Mouse (Mus musculus) heart, postnatal 0 days (tissue): ENCODE measurements around the gene Slx4ip. TPM values are rescaled to one million over a fixed set of nuclear protein-coding genes. Genes with fewer than 3 reads are reported as not detected.

Source experiments
- ATAC-seq: fragments of 200-750 bp; cut with Nextera tagmentation; 2 replicates; pipeline ENCODE4 v1.8.0; 2017; ENCODE audit warnings: low read depth, moderate number of reproducible peaks, moderate library complexity; ENCODE audit not compliant: insufficient read depth
- DNase-seq: peaks from one replicate; pipeline ENCODE4 v3.0.0-alpha.2; 2016; ENCODE audit warnings: low spot score
- H3K27ac ChIP-seq: fragments of 300-500 bp; sonication (generic); 2 replicates; pipeline ENCODE4 v1.5.1; 2014; ENCODE audit warnings: low read depth, mild to moderate bottlenecking
- H3K27me3 ChIP-seq: fragments of 300-500 bp; sonication (generic); 2 replicates; pipeline ENCODE4 v1.6.1; 2014; ENCODE audit warnings: low read length, mixed read lengths; ENCODE audit not compliant: control insufficient read depth, insufficient read depth
- H3K36me3 ChIP-seq: fragments of 300-500 bp; sonication (generic); replicated peaks from 2 replicates; pipeline ENCODE4 v1.6.1; 2014; ENCODE audit warnings: low read length, mixed read lengths; ENCODE audit not compliant: control insufficient read depth, insufficient read depth
- H3K4me1 ChIP-seq: fragments of 300-500 bp; sonication (generic); 2 replicates; pipeline ENCODE4 v1.6.1; 2014; ENCODE audit warnings: antibody characterized with exemption; ENCODE audit not compliant: control insufficient read depth, insufficient read depth
- H3K4me2 ChIP-seq: fragments of 300-500 bp; sonication (generic); 2 replicates; pipeline ENCODE4 v1.6.1; 2014; ENCODE audit warnings: low read depth, mild to moderate bottlenecking, low read length, moderate library complexity
- H3K4me3 ChIP-seq: fragments of 300-500 bp; sonication (generic); 2 replicates; pipeline ENCODE4 v1.5.1; 2014; ENCODE audit warnings: low read depth, low read length
- H3K9ac ChIP-seq: fragments of 300-500 bp; sonication (generic); replicated peaks from 2 replicates; pipeline ENCODE4 v1.6.1; 2014; ENCODE audit warnings: low read depth, low read length, mixed read lengths
- H3K9me3 ChIP-seq: fragments of 300-500 bp; sonication (generic); replicated peaks from 2 replicates; pipeline ENCODE4 v1.6.1; 2016; ENCODE audit warnings: low read length; ENCODE audit not compliant: control insufficient read depth
- CTCF ChIP-seq: IDR thresholded peaks from 2 replicates; pipeline ENCODE4 v1.5.1; 2016; ENCODE audit warnings: antibody characterized with exemption, control low read depth, low read depth
- EP300 ChIP-seq: IDR thresholded peaks from 2 replicates; pipeline ENCODE4 v1.6.1; 2016; ENCODE audit warnings: antibody characterized with exemption, low read depth
- WGBS: fragments of 180-500 bp; shearing (Covaris S2); extraction: QIAGEN DNeasy Blood & Tissue Kit; methylation state at CpG from one replicate; pipeline ENCODE4 v1.1.7; 2014; 5-methylcytosine and 5-hydroxymethylcytosine counted together
- polyA plus RNA-seq: library from polyadenylated mRNA; unstranded; fragments of >200 nt; fragmentation: Nextera tagmentation; extraction: Ambion mirVana; gene quantifications from 2 replicates; pipeline ENCODE4 v1.2.1, GENCODE M21; 2015
- total RNA-seq: library from RNA; depleted of rRNA; stranded (reverse); fragments of >200 nt; gene quantifications from 2 replicates; pipeline ENCODE4 v1.2.3, GENCODE M21; 2014; ENCODE audit warnings: low replicate concordance

Gene Slx4ip
- total and polyA plus RNA-seq, 2 experiments from 2014 or later, result 1.2 to 2.1 TPM

- 0 out of 2 replicates have a peak, but pooled peaks cover 3% of the 10 kb centered on the region for H3K36me3 ChIP-seq
- no peaks in the 10 kb centered on the region for H3K27me3 ChIP-seq
- no peaks in the 10 kb centered on the region for H3K9me3 ChIP-seq
- DNase-seq, result no peak
- no peak overlapping the region for H3K4me3 ChIP-seq
- no peak overlapping the region for H3K4me2 ChIP-seq
- H3K4me1 ChIP-seq, result no peaks in the 10 kb centered on the region
- WGBS, result 91% methylated on average over 2 of the region's 2 CpGs
- TF ChIP-seq CTCF (no peak), EP300 (no peak)
- no peak overlapping the region for H3K27ac ChIP-seq
- no peak for ATAC-seq
- no peak overlapping the region for H3K9ac ChIP-seq
Measured at GRCm38 (mm10) chr2:137044122-137044521, 153.1 kb downstream of the Slx4ip start.

- WGBS, result 64% methylated on average over 2 of the region's 2 CpGs
- no peak overlapping the region for H3K27ac ChIP-seq
- DNase-seq (no peak), ATAC-seq (no peak)
- H3K9ac ChIP-seq, result no peak overlapping the region
- no peak overlapping the region for H3K4me3 ChIP-seq
- no peaks in the 10 kb centered on the region for H3K27me3 ChIP-seq
- H3K36me3 ChIP-seq, result 0 out of 2 replicates have a peak, but pooled peaks cover 3% of the 10 kb centered on the region
- no peaks in the 10 kb centered on the region for H3K9me3 ChIP-seq
- no peak for TF ChIP-seq EP300
- TF ChIP-seq CTCF, result no peak
- no peaks in the 10 kb centered on the region for H3K4me1 ChIP-seq
- H3K4me2 ChIP-seq, result no peak overlapping the region
Measured at GRCm38 (mm10) chr2:137049367-137049766, 158.3 kb downstream of the Slx4ip start.

- 0 out of 2 replicates have a peak, but pooled peaks cover 3% of the 10 kb centered on the region for H3K36me3 ChIP-seq
- ATAC-seq, result no peak
- H3K4me1 ChIP-seq, result no peaks in the 10 kb centered on the region
- no peak overlapping the region for H3K4me2 ChIP-seq
- no peak for DNase-seq
- no peak overlapping the region for H3K9ac ChIP-seq
- TF ChIP-seq EP300, result no peak
- TF ChIP-seq CTCF, result no peak
- no peaks in the 10 kb centered on the region for H3K27me3 ChIP-seq
- H3K4me3 ChIP-seq, result no peak overlapping the region
- WGBS, result 66% methylated on average over 1 of the region's 1 CpGs
- no peaks in the 10 kb centered on the region for H3K9me3 ChIP-seq
- no peak overlapping the region for H3K27ac ChIP-seq
Measured at GRCm38 (mm10) chr2:137049906-137050305, 158.9 kb downstream of the Slx4ip start.

GRCm38 (mm10) chr2:137063829-137064228, 172.8 kb downstream of the Slx4ip start:
- TF ChIP-seq CTCF, result no peak
- TF ChIP-seq EP300, result no peak
- Histone ChIP-seq H3K4me2 (no peak overlapping the region), H3K9me3 (no peaks in the 10 kb centered on the region), H3K27ac (no peak overlapping the region), H3K4me3 (no peak overlapping the region), H3K36me3 (no peaks in the 10 kb centered on the region), H3K4me1 (peaks cover 6% of the 10 kb centered on the region), H3K9ac (no peak overlapping the region), H3K27me3 (no peaks in the 10 kb centered on the region)
- DNase-seq (no peak), ATAC-seq (no peak)
- WGBS, result 79% methylated on average over 1 of the region's 1 CpGs

- Histone ChIP-seq H3K36me3 (no peaks in the 10 kb centered on the region), H3K9ac (no peak overlapping the region), H3K27me3 (no peaks in the 10 kb centered on the region), H3K27ac (no peak overlapping the region), H3K4me3 (no peak overlapping the region), H3K9me3 (no peaks in the 10 kb centered on the region), H3K4me1 (peaks cover 6% of the 10 kb centered on the region), H3K4me2 (no peak overlapping the region)
- ATAC-seq (no peak), DNase-seq (no peak)
- TF ChIP-seq EP300, result no peak
- TF ChIP-seq CTCF, result no peak
- WGBS, result 64% methylated on average over 3 of the region's 3 CpGs
Measured at GRCm38 (mm10) chr2:137064513-137064912, 173.5 kb downstream of the Slx4ip start.

- ATAC-seq (no peak), DNase-seq (no peak)
- peak overlapping the region; percentile 30; the same call in 1 of the 2 replicates for H3K27ac ChIP-seq
- H3K36me3 ChIP-seq, result no peaks in the 10 kb centered on the region
- no peak overlapping the region for H3K9ac ChIP-seq
- WGBS, result 75% methylated on average over 10 of the region's 10 CpGs
- no peak overlapping the region for H3K4me3 ChIP-seq
- no peaks in the 10 kb centered on the region for H3K27me3 ChIP-seq
- no peak overlapping the region for H3K4me2 ChIP-seq
- peaks cover 6% of the 10 kb centered on the region for H3K4me1 ChIP-seq
- H3K9me3 ChIP-seq, result no peaks in the 10 kb centered on the region
- TF ChIP-seq CTCF (no peak), EP300 (no peak)
Measured at GRCm38 (mm10) chr2:137067479-137068110, 176.6 kb downstream of the Slx4ip start.
